Mouse (Mus musculus) layer of hippocampus, adult 9-11 months (tissue): ENCODE measurements around the gene Emc6.

Source experiments
- DNase-seq: peaks from one replicate; pipeline ENCODE4 v3.0.0; 2022

Gene Emc6

GRCm38 (mm10) chr11:73172186-73172585, 4.7 kb downstream of the Emc6 start:
- no peak for DNase-seq

- peak; percentile 63 for DNase-seq
Measured at GRCm38 (mm10) chr11:73169231-73169630, 7.6 kb downstream of the Emc6 start.

DNA sequence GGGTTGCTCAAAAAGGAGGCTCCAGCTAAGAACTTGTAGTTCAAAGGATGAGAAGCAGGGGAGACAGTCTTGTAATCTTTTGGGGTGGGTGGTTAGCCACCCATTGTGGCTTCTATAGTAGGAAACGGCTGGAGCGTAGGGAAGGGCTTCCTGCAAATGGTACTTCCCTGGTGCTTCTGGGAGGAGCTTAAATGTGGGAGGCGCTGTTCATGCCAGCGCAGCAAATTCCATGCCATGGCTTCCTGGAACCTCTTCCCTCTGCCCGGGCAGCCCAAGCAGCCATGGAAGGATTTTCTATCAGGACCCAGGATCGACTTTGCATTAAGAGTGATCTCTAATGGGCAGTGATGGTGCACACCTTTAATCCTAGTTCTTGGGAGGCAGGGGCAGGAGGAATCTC, 8.3 kb downstream of the Emc6 start:
- no peak for DNase-seq

- no peak for DNase-seq
Measured at GRCm38 (mm10) chr11:73168071-73168470, 8.8 kb downstream of the Emc6 start.

GRCm38 (mm10) chr11:73162284-73162683, 14.6 kb downstream of the Emc6 start:
- no peak for DNase-seq

GRCm38 (mm10) chr11:73161616-73162015, 15.2 kb downstream of the Emc6 start:
- DNase-seq, result no peak

- DNase-seq, result no peak
Measured at GRCm38 (mm10) chr11:73160811-73161200, 16.0 kb downstream of the Emc6 start.

DNA sequence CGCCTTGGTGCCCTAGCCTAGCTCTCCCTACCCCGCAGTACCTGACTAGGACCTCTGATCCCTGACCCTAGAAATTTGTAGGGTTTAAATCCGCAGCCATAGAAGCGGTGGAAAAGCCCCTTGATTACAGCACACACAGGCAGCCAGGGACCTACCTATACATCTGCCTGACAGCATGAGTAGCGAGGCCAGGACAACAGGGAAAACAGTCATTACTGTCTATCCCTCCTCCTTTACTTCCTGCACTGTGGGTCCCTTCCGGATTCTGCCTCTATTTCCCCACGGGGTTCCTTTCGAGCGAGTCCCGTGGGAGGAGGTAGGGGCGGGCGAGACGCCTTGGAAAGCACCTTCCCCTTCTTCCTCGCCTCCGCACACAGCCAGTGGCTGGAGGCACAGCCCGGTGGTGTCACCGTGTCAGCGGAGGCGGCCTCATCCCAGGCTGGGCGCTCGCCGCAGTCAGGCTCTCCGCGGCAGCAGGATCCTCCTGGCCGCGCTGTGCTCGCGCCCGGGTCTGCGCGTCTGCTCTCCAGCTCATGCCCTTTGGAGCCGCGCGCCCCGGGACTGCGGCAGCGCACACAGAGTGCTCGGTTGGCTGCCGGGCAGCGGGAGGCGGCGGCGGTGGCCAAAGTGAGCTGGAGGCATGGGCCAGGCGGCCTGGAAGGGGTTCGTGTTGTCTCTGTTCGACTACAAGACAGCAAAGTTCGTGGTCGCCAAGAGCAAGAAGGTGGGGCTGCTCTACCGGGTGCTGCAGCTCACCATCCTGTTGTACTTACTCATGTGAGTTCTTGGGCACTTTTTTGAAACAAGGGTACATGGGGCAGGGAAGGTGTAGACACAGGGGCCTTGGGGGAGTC, 16.7 kb downstream of the Emc6 start, which contains the start of gene P2rx5:
Gene P2rx5, plus strand, starts transcription at position 465 of the 854 bp plus-strand sequence.
- DNase-seq, result no peak

- peak; percentile 49 for DNase-seq
Measured at GRCm38 (mm10) chr11:73155071-73155470, 21.8 kb downstream of the Emc6 start.

DNA sequence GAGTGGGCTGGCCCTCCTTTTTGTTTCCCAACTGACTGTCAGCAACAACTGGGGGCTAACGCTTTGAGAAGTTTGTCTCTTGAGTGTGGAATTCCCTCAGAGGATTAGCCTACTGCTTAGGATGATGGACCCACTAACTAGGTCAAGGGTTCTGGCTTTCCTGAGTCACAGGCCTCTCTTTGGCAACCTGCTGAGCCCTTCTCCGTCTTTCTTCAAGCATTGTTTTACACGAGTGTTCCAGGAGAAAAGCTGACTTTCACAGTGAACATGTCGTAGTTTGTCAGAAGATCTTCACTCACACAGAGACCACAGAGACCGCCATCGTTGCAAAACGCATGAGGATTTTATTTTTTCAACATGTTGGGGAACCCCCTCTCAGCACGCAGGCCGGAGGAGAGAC, 28.6 kb downstream of the Emc6 start:
- DNase-seq, result no peak

GRCm38 (mm10) chr11:73146975-73147365, 29.9 kb downstream of the Emc6 start:
- no peak for DNase-seq

GRCm38 (mm10) chr11:73146026-73146974, 30.5 kb downstream of the Emc6 start:
- DNase-seq, result no peak

DNA sequence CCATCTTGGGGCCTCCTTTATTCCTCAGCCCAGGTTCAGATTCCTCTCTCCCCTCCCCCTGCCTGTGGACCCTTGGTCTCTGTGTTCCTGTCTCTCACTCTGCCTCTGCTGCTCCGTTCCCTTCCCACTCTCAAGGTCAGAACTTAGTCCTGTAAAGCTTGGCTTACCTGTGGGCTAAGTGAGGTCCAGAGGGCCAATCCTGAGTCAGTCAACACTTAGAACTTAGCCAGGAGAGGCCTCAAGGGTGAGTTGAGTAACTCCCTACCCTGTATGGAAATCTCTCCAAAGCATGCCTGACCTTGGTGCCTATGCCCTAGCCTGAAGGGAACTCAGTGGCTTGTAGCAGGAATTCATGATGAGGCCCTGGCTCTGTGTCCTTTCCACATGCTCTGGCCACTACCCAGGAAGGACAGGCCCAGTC, 32.6 kb downstream of the Emc6 start:
- no peak for DNase-seq

DNA sequence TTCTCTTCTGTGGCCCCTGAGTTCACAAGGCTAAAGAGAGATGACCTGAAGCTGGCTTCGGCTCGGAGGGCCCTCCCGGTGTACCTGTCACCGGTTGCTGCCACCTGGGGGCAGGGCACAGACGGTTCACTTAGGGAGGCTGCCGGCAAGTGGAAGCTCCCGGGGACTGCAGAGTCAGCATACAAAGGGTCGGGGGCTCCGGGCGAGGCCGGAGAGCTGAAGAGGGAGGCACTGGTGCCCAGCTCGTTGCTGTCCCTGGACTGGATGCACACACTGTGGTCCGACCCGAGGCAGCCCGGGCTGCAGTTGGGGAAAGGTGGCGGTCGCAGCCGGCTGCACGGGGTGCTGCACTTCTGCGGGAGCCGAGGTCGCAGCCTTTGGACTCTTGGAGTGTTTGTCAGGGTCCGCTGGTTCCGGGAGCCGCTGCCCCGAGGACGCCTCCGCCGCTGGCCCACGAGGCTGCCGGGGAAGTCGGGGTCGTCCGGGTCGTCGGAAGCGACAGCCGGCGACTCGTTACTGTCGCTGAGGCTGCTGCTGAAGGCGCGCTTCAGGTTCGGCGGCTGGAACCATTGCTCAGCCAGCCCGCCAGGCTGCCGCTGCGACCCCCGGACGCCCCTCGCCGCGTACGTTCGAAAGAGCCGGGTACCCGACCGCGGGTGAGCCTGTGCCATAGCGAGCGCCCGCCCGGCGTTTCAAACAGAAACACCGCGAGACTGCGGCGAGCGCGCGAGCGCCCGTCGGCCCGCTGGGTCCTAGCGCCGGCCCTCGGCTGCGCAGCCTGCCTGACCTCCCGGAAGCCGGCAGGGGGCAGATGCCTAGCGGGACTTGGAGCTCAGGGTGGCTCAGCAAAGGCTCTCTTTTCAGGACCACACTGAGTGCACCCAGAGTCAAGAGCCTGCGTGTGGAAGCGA, 39.0 kb downstream of the Emc6 start, which contains the start of gene Haspin:
Gene Haspin, minus strand, starts transcription at position 704 of the 911 bp plus-strand sequence.
- peak; percentile 83 for DNase-seq

GRCm38 (mm10) chr11:73137116-73137515, 39.7 kb downstream of the Emc6 start:
- DNase-seq, result no peak

- no peak for DNase-seq
Measured at GRCm38 (mm10) chr11:73136587-73136986, 40.2 kb downstream of the Emc6 start.

- DNase-seq, result no peak
Measured at GRCm38 (mm10) chr11:73134222-73134621, 42.6 kb downstream of the Emc6 start.

DNA sequence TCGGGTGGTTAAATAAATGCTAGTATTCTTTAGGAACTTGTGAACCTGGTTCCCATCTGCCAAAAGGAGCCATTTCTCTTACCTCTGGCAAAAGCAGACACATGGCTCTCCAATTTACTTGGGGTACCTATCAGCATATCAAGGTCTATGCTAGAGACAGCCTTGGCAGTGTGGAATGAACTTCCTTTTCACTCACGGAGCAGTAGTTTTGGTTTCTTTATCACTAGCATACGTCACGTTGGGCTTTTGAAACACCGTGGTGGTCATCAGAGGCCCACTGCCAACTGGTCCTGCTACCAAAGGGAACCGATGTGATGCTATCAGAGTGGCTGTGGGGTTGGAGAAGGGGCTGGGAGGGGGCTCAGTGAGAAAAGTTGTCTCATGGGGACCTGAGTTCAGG, 43.8 kb downstream of the Emc6 start:
- no peak for DNase-seq

DNA sequence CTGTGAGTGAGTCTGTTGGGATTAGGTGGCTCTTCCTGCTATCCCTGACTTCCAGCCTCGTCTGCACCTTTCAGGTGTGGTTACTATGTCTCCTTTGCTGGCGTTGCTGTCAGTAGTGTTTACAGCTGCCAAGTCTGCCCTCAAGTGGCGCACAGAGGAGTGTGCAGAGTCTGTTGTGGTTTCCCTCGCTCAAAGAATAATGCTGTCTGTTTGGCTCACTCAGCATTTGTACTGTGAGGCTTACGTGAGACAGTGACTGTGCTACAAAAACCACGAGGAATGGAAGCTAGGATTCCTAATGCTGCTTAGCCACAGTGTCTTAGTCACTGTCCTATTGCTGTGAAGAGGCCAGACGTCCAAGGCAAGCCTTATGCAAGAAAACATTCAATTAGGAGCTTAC, 45.8 kb downstream of the Emc6 start:
- no peak for DNase-seq

- no peak for DNase-seq
Measured at GRCm38 (mm10) chr11:73126495-73126894, 50.3 kb downstream of the Emc6 start.
